Mouse (Mus musculus) ZHBTc4 (cell line): Measurements from ENCODE around the gene Trp53tg5.

ENCODE experiments used
- DNase-seq: peaks from one replicate; pipeline ENCODE4 v3.0.0-alpha.2; 2011; ENCODE audit warnings: low read depth, low spot score

Trp53tg5 gene

GRCm38 (mm10) chr2:164433278-164433895, 40.1 kb downstream of the Trp53tg5 start:
- DNase-seq = peak; percentile 68

- DNase-seq = no peak
These were observed 40.9 kb downstream of the Trp53tg5 start for GRCm38 (mm10) chr2:164432541-164433191.

- DNase-seq = no peak
These were observed 41.7 kb downstream of the Trp53tg5 start for GRCm38 (mm10) chr2:164431676-164432465.

GRCm38 (mm10) chr2:164430697-164431096, 42.8 kb downstream of the Trp53tg5 start:
- peak; percentile 77 for DNase-seq

GRCm38 (mm10) chr2:164429881-164430615, 43.5 kb downstream of the Trp53tg5 start:
- peak; percentile 51 for DNase-seq

GRCm38 (mm10) chr2:164428451-164428850, 45.1 kb downstream of the Trp53tg5 start:
- peak; percentile 78 for DNase-seq

- no peak for DNase-seq
These were observed 46.6 kb downstream of the Trp53tg5 start for GRCm38 (mm10) chr2:164426952-164427351.

GRCm38 (mm10) chr2:164426121-164426520, 47.4 kb downstream of the Trp53tg5 start:
- DNase-seq = peak; percentile 85

- no peak for DNase-seq
These were observed 48.1 kb downstream of the Trp53tg5 start for GRCm38 (mm10) chr2:164425401-164425800.

- DNase-seq = no peak
These were observed 49.1 kb downstream of the Trp53tg5 start for GRCm38 (mm10) chr2:164424406-164424805.

GRCm38 (mm10) chr2:164423464-164423863, 50.1 kb downstream of the Trp53tg5 start:
- no peak for DNase-seq

GRCm38 (mm10) chr2:164422675-164423393, 50.7 kb downstream of the Trp53tg5 start:
- DNase-seq = no peak

GRCm38 (mm10) chr2:164421979-164422378, 51.5 kb downstream of the Trp53tg5 start:
- DNase-seq = no peak

- no peak for DNase-seq
These were observed 52.2 kb downstream of the Trp53tg5 start for GRCm38 (mm10) chr2:164421306-164421705.
